Comparison of ENCODE assay signal across 23 mouse cellular contexts in the genomic region with DNA sequence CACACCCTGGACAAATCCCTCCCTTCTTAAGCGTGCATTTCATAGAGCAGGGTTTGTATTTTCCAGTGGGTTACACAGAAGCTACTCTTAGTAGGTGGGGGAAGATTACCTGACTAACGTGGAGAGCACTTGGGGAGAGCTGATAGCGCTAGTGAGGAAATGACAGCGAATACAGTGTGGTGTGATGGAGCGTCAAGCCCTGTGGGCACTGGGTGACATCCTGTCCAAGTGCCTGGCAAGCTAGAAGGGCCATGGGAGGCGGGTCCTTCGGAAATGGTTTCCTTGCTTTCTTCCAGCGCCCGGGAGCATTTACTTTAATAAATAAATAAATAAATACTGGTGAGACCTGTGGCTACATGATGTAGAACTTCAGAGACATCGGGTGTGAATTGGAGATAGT. TPM values are rescaled to one million over a fixed set of nuclear protein-coding genes. Genes with fewer than 3 reads are reported as not detected.
DNase-seq lines count a peak whose midpoint lies in the region; ATAC-seq and TF ChIP-seq lines count a peak whose summit lies in the region.
"Had no signal": no experiment of that assay in that cellular context is flagged by ENCODE, and none has a peak within 500 bp of the region (broad histone marks: within the 10 kb centered on the region; RNA-seq: fewer than 3 reads in every experiment).

No protein-coding gene starts in this region.

- DNase-seq in cerebellum, adult 11-12 months: peak; percentile 58
- DNase-seq in cerebellum, adult 18-20 months: no peak
- peak; percentile 49 to 54 for DNase-seq in cerebellum, postnatal 14 days
- no peak for DNase-seq in cerebellum, adult 9-11 months
- DNase-seq in hindbrain, postnatal 0 days (ENCODE audit: low spot score): no peak
- no peak for DNase-seq in hindbrain, embryonic 10.5 days (ENCODE audit: low spot score)
- DNase-seq in left cerebral cortex, adult 2 months (ENCODE audit: extremely low spot score in 1 of 2, low spot score in 2 of 2): no peak
- no peak for DNase-seq in left cerebral cortex, adult 8-10 months (ENCODE audit: low spot score in 2 of 2)
- DNase-seq: adrenal gland, adult 8-10 months; adrenal gland, postnatal 14 days; adrenal gland, postnatal 36 days; B cell, adult 2 months; cerebellum, adult 9-10 months; forebrain, postnatal 0 days had no signal

- no peaks in the 10 kb centered on the region for H3K36me3 ChIP-seq in hindbrain, postnatal 0 days (ENCODE audit: insufficient read depth, low read length)
- no peaks in the 10 kb centered on the region for H3K36me3 ChIP-seq in hindbrain, embryonic 10.5 days
- H3K36me3 ChIP-seq: embryonic facial prominence, embryonic 10.5 days; embryonic facial prominence, embryonic 12.5 days; forebrain, embryonic 15.5 days; G1E had no signal

- no peak for ATAC-seq in hindbrain, postnatal 0 days
- ATAC-seq: activated CD4-positive, CD25-positive, alpha-beta regulatory T cell, adult 4 months; CD4-positive, CD25-positive, alpha-beta regulatory T cell, adult 4 months; forebrain, embryonic 13.5 days; forebrain, embryonic 15.5 days; forebrain, postnatal 0 days; Patski had no signal

- H3K9me3 ChIP-seq in hindbrain, postnatal 0 days (ENCODE audit: low read length): no peaks in the 10 kb centered on the region
- H3K9me3 ChIP-seq in hindbrain, embryonic 10.5 days: no peaks in the 10 kb centered on the region
- H3K9me3 ChIP-seq: embryonic facial prominence, embryonic 10.5 days; embryonic facial prominence, embryonic 12.5 days; forebrain, embryonic 13.5 days; forebrain, embryonic 15.5 days had no signal

- no peak overlapping the region for H3K27ac ChIP-seq in hindbrain, postnatal 0 days
- H3K27ac ChIP-seq in hindbrain, embryonic 10.5 days: no peak overlapping the region
- no peak overlapping the region for H3K27ac ChIP-seq in left cerebral cortex, adult 2 months
- H3K27ac ChIP-seq: embryonic facial prominence, embryonic 10.5 days; embryonic facial prominence, embryonic 12.5 days; forebrain, embryonic 13.5 days; forebrain, embryonic 15.5 days had no signal

- intact Hi-C loops in left cerebral cortex, adult 2 months (cut with DNase I): no loop called here

- WGBS in hindbrain, postnatal 0 days: 80% methylated on average over 10 of the region's 10 CpGs
- WGBS in hindbrain, embryonic 10.5 days: 87% methylated on average over 10 of the region's 10 CpGs

- no peak overlapping the region for H3K4me3 ChIP-seq in hindbrain, postnatal 0 days (ENCODE audit: low read length)
- no peak overlapping the region for H3K4me3 ChIP-seq in hindbrain, embryonic 10.5 days
- H3K4me3 ChIP-seq in left cerebral cortex, adult 2 months: peak overlapping the region; percentile 3; the same call in 1 of the 2 replicates
- H3K4me3 ChIP-seq: embryonic facial prominence, embryonic 10.5 days; embryonic facial prominence, embryonic 12.5 days; forebrain, embryonic 13.5 days; forebrain, embryonic 15.5 days had no signal

- H3K4me2 ChIP-seq in hindbrain, postnatal 0 days (ENCODE audit: low read depth, low read length): peak overlapping the region; percentile 13; the same call in 1 of the 2 replicates
- H3K4me2 ChIP-seq: embryonic facial prominence, embryonic 12.5 days; forebrain, embryonic 13.5 days; forebrain, embryonic 15.5 days had no signal

- no peak overlapping the region for H3K9ac ChIP-seq in hindbrain, postnatal 0 days (replicated peaks; ENCODE audit: low read length)
- H3K9ac ChIP-seq: embryonic facial prominence, embryonic 12.5 days; forebrain, embryonic 13.5 days; forebrain, embryonic 15.5 days; forebrain, postnatal 0 days had no signal

- no peaks in the 10 kb centered on the region; the same call in none of the 2 replicates for H3K4me1 ChIP-seq in hindbrain, postnatal 0 days (ENCODE audit: insufficient read depth, low read length)
- H3K4me1 ChIP-seq in hindbrain, embryonic 10.5 days (replicated peaks): peaks cover 8% of the 10 kb centered on the region; the same call in 1 of the 2 replicates

- no peaks in the 10 kb centered on the region for H3K27me3 ChIP-seq in hindbrain, postnatal 0 days (ENCODE audit: insufficient read depth, low read length)
- peaks cover 28% of the 10 kb centered on the region for H3K27me3 ChIP-seq in hindbrain, embryonic 10.5 days (ENCODE audit: insufficient read depth, poor library complexity, severe bottlenecking)
- H3K27me3 ChIP-seq: CH12.LX; forebrain, embryonic 13.5 days; forebrain, embryonic 15.5 days; Patski had no signal

- TF ChIP-seq CTCF in hindbrain, postnatal 0 days (IDR thresholded peaks at IDR 0.05; ENCODE audit: low read depth): no peak
- no peak for TF ChIP-seq CTCF in left cerebral cortex, adult 2 months (IDR thresholded peaks at IDR 0.05)

RNA-seq across cellular contexts. Expression of a gene that starts 5.5 kb away (rescaled TPM):
- total RNA-seq in hindbrain, postnatal 0 days (2014; rRNA removed): 48.8 and 49.9 TPM in 2 replicates
- polyA plus RNA-seq in hindbrain, postnatal 0 days (2015; fragmentation: Nextera tagmentation; extraction: Ambion mirVana): 36.9 and 37.4 TPM in 2 replicates
- polyA plus RNA-seq in hindbrain, embryonic 10.5 days (2016; fragmentation: Nextera tagmentation; extraction: Ambion mirVana): 4.5 and 13.0 TPM in 2 replicates
- 100 to 1,000 TPM; 108 to 141 TPM for total RNA-seq in left cerebral cortex, adult 2 months (2021)
- 100 to 1,000 TPM in 3 of 4 experiments, 10 to 100 TPM in 1; 97.3 to 118 (median 102) TPM for total RNA-seq in left cerebral cortex, adult 8-10 months (2022)
- total RNA-seq: CH12.LX, G1E had no signal
- polyA plus RNA-seq: activated CD4-positive, CD25-positive, alpha-beta regulatory T cell, adult 4 months; CD4-positive, CD25-positive, alpha-beta regulatory T cell, adult 4 months; G1E had no signal

Comparison
In these comparisons a context has a peak if more than half of its experiments do, and no peak if none do; other contexts are left out.
1. DNase-seq: peak in cerebellum, adult 11-12 months (single experiment) and cerebellum, postnatal 14 days (2 of 2); none in cerebellum, adult 18-20 months (0 of 2), cerebellum, adult 9-11 months (single experiment), hindbrain, postnatal 0 days (single experiment), hindbrain, embryonic 10.5 days (single experiment), left cerebral cortex, adult 2 months (0 of 2) and left cerebral cortex, adult 8-10 months (0 of 2).